In genomic region chr9:14751503-14752000, GRCm38 (mm10) we compare ENCODE assay signal across 7 mouse cellular contexts. TPM values are rescaled to one million over a fixed set of nuclear protein-coding genes. Genes with fewer than 3 reads are reported as not detected.
DNase-seq lines count a peak whose midpoint lies in the region; ATAC-seq and TF ChIP-seq lines count a peak whose summit lies in the region.

No protein-coding gene starts in this region.

- H3K4me1 ChIP-seq in E14TG2a.4 (replicated peaks; ENCODE audit: low read depth, low read length) = peaks cover 16% of the 10 kb centered on the region
- peaks cover 15% of the 10 kb centered on the region for H3K4me1 ChIP-seq in embryonic facial prominence, embryonic 15.5 days
- peaks cover 5% of the 10 kb centered on the region; the same call in 1 of the 2 replicates for H3K4me1 ChIP-seq in hindbrain, embryonic 16.5 days (ENCODE audit: control insufficient read depth, insufficient read depth, low read depth, low read length)
- peaks cover 13% of the 10 kb centered on the region for H3K4me1 ChIP-seq in lung, embryonic 15.5 days

- under 1% methylated on average over 50 of the region's 50 CpGs for WGBS in embryonic facial prominence, embryonic 15.5 days
- WGBS in hindbrain, embryonic 16.5 days = under 1% methylated on average over 50 of the region's 50 CpGs
- under 1% methylated on average over 50 of the region's 50 CpGs for WGBS in lung, embryonic 15.5 days

- peaks cover 72% of the 10 kb centered on the region for H3K27me3 ChIP-seq in E14TG2a.4 (ENCODE audit: insufficient read depth, low read length)
- H3K27me3 ChIP-seq in embryonic facial prominence, embryonic 15.5 days = 0 out of 2 replicates have a peak, but pooled peaks cover 6% of the 10 kb centered on the region
- H3K27me3 ChIP-seq in hindbrain, embryonic 16.5 days (replicated peaks; ENCODE audit: control insufficient read depth, insufficient read depth, low read length) = no peaks in the 10 kb centered on the region
- peaks cover 7% of the 10 kb centered on the region; the same call in 1 of the 2 replicates for H3K27me3 ChIP-seq in lung, embryonic 15.5 days

- peak; percentile 61 for ATAC-seq in embryonic facial prominence, embryonic 15.5 days (ENCODE audit: insufficient number of reproducible peaks, low FRiP score, low TSS enrichment, low read depth)
- ATAC-seq in hindbrain, embryonic 16.5 days = peak; percentile 88
- ATAC-seq in lung, embryonic 15.5 days (ENCODE audit: borderline replicate concordance, extremely low read depth, low FRiP score, low TSS enrichment) = peak; percentile 63

- peak overlapping the region; percentile 96 for H3K4me2 ChIP-seq in embryonic facial prominence, embryonic 15.5 days (replicated peaks)
- H3K4me2 ChIP-seq in hindbrain, embryonic 16.5 days (ENCODE audit: low read length) = peak overlapping the region; percentile 98
- peak overlapping the region; percentile 98 for H3K4me2 ChIP-seq in lung, embryonic 15.5 days

- peak overlapping the region; percentile 54 for H3K9ac ChIP-seq in embryonic facial prominence, embryonic 15.5 days
- peak overlapping the region; percentile 70 for H3K9ac ChIP-seq in hindbrain, embryonic 16.5 days (ENCODE audit: low read depth, low read length)
- H3K9ac ChIP-seq in lung, embryonic 15.5 days = peak overlapping the region; percentile 49

- no peaks in the 10 kb centered on the region for H3K9me3 ChIP-seq in E14TG2a.4 (ENCODE audit: low read length)
- no peaks in the 10 kb centered on the region for H3K9me3 ChIP-seq in embryonic facial prominence, embryonic 15.5 days (replicated peaks)
- no peaks in the 10 kb centered on the region for H3K9me3 ChIP-seq in hindbrain, embryonic 16.5 days (ENCODE audit: control insufficient read depth, low read length)
- no peaks in the 10 kb centered on the region for H3K9me3 ChIP-seq in lung, embryonic 15.5 days

- no peaks in the 10 kb centered on the region for H3K36me3 ChIP-seq in E14TG2a.4 (ENCODE audit: insufficient read depth, low read length)
- H3K36me3 ChIP-seq in embryonic facial prominence, embryonic 15.5 days = no peaks in the 10 kb centered on the region
- no peaks in the 10 kb centered on the region for H3K36me3 ChIP-seq in hindbrain, embryonic 16.5 days (ENCODE audit: control insufficient read depth, insufficient read depth, low read length)
- no peaks in the 10 kb centered on the region for H3K36me3 ChIP-seq in lung, embryonic 15.5 days

- no peak overlapping the region for H3K27ac ChIP-seq in embryonic facial prominence, embryonic 15.5 days (replicated peaks)
- no peak overlapping the region for H3K27ac ChIP-seq in hindbrain, embryonic 16.5 days (ENCODE audit: low read depth, low read length)
- H3K27ac ChIP-seq in lung, embryonic 15.5 days = no peak overlapping the region

- peak overlapping the region; percentile 75 for H3K4me3 ChIP-seq in E14TG2a.4 (replicated peaks; ENCODE audit: low read length)
- H3K4me3 ChIP-seq in embryonic facial prominence, embryonic 15.5 days (replicated peaks) = peak overlapping the region; percentile 57
- peak overlapping the region; percentile 58 for H3K4me3 ChIP-seq in hindbrain, embryonic 16.5 days (ENCODE audit: low read length)
- H3K4me3 ChIP-seq in lung, embryonic 15.5 days = peak overlapping the region; percentile 50

- DNase-seq in B cell, adult 2 months = peak; percentile 18 to 19
- peak; percentile 13 for DNase-seq in ovary, postnatal 14 days (ENCODE audit: low spot score)
- no peak for DNase-seq in adipocyte (ENCODE audit: low spot score)

- TF ChIP-seq CTCF in E14TG2a.4 (conservative IDR thresholded peaks at IDR 0.05; ENCODE audit: low read length) = no peak

RNA-seq across cellular contexts. Expression of gene Fut4, which starts 0.6 kb away (rescaled TPM):
- polyA plus RNA-seq in embryonic facial prominence, embryonic 15.5 days (2015; fragmentation: Nextera tagmentation; extraction: Ambion mirVana) = 2.1 and 2.4 TPM in 2 replicates
- 1.4 TPM in 2 replicates for polyA plus RNA-seq in hindbrain, embryonic 16.5 days (2015; fragmentation: Nextera tagmentation; extraction: Ambion mirVana)
- 2.9 and 3.6 TPM in 2 replicates for polyA plus RNA-seq in lung, embryonic 15.5 days (2015; fragmentation: Nextera tagmentation; extraction: Ambion mirVana)

RNA-seq across cellular contexts. Expression of gene Piwil4, which starts 11.0 kb away (rescaled TPM):
- polyA plus RNA-seq in embryonic facial prominence, embryonic 15.5 days (2015; fragmentation: Nextera tagmentation; extraction: Ambion mirVana) = 0.08 and 0.11 TPM in 2 replicates
- 0.40 TPM in 2 replicates for polyA plus RNA-seq in hindbrain, embryonic 16.5 days (2015; fragmentation: Nextera tagmentation; extraction: Ambion mirVana)
- polyA plus RNA-seq in lung, embryonic 15.5 days (2015; fragmentation: Nextera tagmentation; extraction: Ambion mirVana) = 0.23 and 0.25 TPM in 2 replicates

RNA-seq across cellular contexts. Expression of gene 1700012B09Rik, which starts 19.3 kb away (rescaled TPM):
- 9.0 and 18.5 TPM in 2 replicates for polyA plus RNA-seq in embryonic facial prominence, embryonic 15.5 days (2015; fragmentation: Nextera tagmentation; extraction: Ambion mirVana)
- polyA plus RNA-seq in hindbrain, embryonic 16.5 days (2015; fragmentation: Nextera tagmentation; extraction: Ambion mirVana) = 4.5 and 4.8 TPM in 2 replicates
- 2.5 and 3.4 TPM in 2 replicates for polyA plus RNA-seq in lung, embryonic 15.5 days (2015; fragmentation: Nextera tagmentation; extraction: Ambion mirVana)

RNA-seq across cellular contexts. Expression of gene Mre11a, which starts 32.9 kb away (rescaled TPM):
- polyA plus RNA-seq in embryonic facial prominence, embryonic 15.5 days (2015; fragmentation: Nextera tagmentation; extraction: Ambion mirVana) = 21.5 and 22.4 TPM in 2 replicates
- 10.3 and 10.8 TPM in 2 replicates for polyA plus RNA-seq in hindbrain, embryonic 16.5 days (2015; fragmentation: Nextera tagmentation; extraction: Ambion mirVana)
- polyA plus RNA-seq in lung, embryonic 15.5 days (2015; fragmentation: Nextera tagmentation; extraction: Ambion mirVana) = 28.0 and 28.7 TPM in 2 replicates

RNA-seq across cellular contexts. Expression of gene Ankrd49, which starts 33.1 kb away (rescaled TPM):
- polyA plus RNA-seq in embryonic facial prominence, embryonic 15.5 days (2015; fragmentation: Nextera tagmentation; extraction: Ambion mirVana) = 40.6 and 42.8 TPM in 2 replicates
- 21.1 and 26.4 TPM in 2 replicates for polyA plus RNA-seq in hindbrain, embryonic 16.5 days (2015; fragmentation: Nextera tagmentation; extraction: Ambion mirVana)
- polyA plus RNA-seq in lung, embryonic 15.5 days (2015; fragmentation: Nextera tagmentation; extraction: Ambion mirVana) = 36.1 and 38.0 TPM in 2 replicates
